Mouse (Mus musculus) C2C12 (cell line): ENCODE measurements around the gene Gtf2h5.

Source experiments
- CTCF ChIP-seq: IDR thresholded peaks from one replicate; pipeline ENCODE4 v1.5.1; 2011; ENCODE audit not compliant: control insufficient read depth, insufficient read depth, insufficient read length
- FOSL1 ChIP-seq: IDR thresholded peaks from one replicate; pipeline ENCODE4 v1.8.0; 2011; ENCODE audit warnings: mild to moderate bottlenecking, low read length; ENCODE audit not compliant: poor library complexity, insufficient read depth, severe bottlenecking
- MAX ChIP-seq: IDR thresholded peaks from one replicate; pipeline ENCODE4 v1.6.1; 2011; ENCODE audit warnings: mild to moderate bottlenecking, control low read depth
- MYOD1 ChIP-seq: IDR thresholded peaks from one replicate; pipeline ENCODE4 v1.6.1; 2011; ENCODE audit warnings: low read depth; ENCODE audit not compliant: control insufficient read depth, insufficient read length
- MYOG ChIP-seq: IDR thresholded peaks from one replicate; pipeline ENCODE4 v1.6.1; 2011; ENCODE audit not compliant: control insufficient read depth, insufficient read length; ENCODE audit errors: extremely low read depth
- USF1 ChIP-seq: IDR thresholded peaks from one replicate; pipeline ENCODE4 v1.6.1; 2011; ENCODE audit warnings: low read depth, mild to moderate bottlenecking, control low read depth, moderate library complexity

DNA sequence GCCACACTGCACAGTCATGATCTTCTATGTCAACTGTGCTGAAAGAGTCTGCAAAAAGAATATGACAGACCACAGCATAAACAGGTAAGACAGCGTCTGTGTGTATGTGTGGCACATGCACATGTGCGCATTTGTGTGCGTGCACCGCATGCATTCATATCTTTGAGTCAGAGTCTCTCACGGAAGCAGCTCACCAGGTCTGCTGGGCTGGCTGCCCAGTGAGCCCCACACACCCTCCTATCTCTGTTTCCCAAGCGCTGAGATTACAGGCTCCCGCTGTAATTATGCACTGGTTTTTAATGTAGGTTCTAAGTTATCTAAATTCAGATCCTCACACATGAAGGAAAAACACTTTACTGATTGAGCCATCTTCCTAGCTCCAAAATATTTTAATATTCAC, 12.0 kb upstream of the Gtf2h5 start:
- TF ChIP-seq CTCF (no peak), MYOD1 (no peak), MAX (no peak), MYOG (no peak), USF1 (no peak), FOSL1 (no peak)
